Mouse (Mus musculus) G1E (cell line): ENCODE measurements around the gene Myh6. TPM values are rescaled to one million over a fixed set of nuclear protein-coding genes. Genes with fewer than 3 reads are reported as not detected.
"Not testable (repeated sequence)": the region's sequence is repeated elsewhere in the genome, so short reads cannot be mapped to it uniquely, and the experiment has no call there.

Experiments used
- ATAC-seq: 2 replicates; pipeline ENCODE4 v1.8.0; 2016; ENCODE audit warnings: mild to moderate bottlenecking; ENCODE audit not compliant: insufficient number of reproducible peaks, poor library complexity, low FRiP score, severe bottlenecking; ENCODE audit errors: extremely low read depth
- DNase-seq: peaks from one replicate; pipeline ENCODE4 v3.0.0; 2012; ENCODE audit warnings: low spot score
- H3K27me3 ChIP-seq: 2 replicates; pipeline ENCODE4 v1.6.1; 2012; ENCODE audit warnings: mild to moderate bottlenecking, low read length, inconsistent platforms; ENCODE audit not compliant: insufficient read depth
- H3K36me3 ChIP-seq: replicated peaks from 2 replicates; pipeline ENCODE3; 2012; ENCODE audit warnings: mild to moderate bottlenecking, inconsistent platforms
- H3K4me1 ChIP-seq: 2 replicates; pipeline ENCODE4 v1.6.1; 2012; ENCODE audit warnings: low read depth, low read length, inconsistent platforms, mixed read lengths; ENCODE audit not compliant: insufficient read depth
- H3K4me3 ChIP-seq: 2 replicates; pipeline ENCODE4 v1.5.1; 2012; ENCODE audit warnings: low read depth, mild to moderate bottlenecking, inconsistent platforms, low read length, moderate library complexity, mixed read lengths
- H3K9me3 ChIP-seq: replicated peaks from 2 replicates; pipeline ENCODE4 v1.6.1; 2012; ENCODE audit warnings: inconsistent platforms
- CTCF ChIP-seq: IDR thresholded peaks from 2 replicates; pipeline ENCODE4 v1.5.1; 2012; ENCODE audit warnings: low read depth, low read length, inconsistent platforms, mixed read lengths
- GATA1 ChIP-seq: IDR thresholded peaks from 2 replicates; pipeline ENCODE4 v1.6.1; 2012; ENCODE audit warnings: borderline replicate concordance, low read length, inconsistent platforms, mixed read lengths
- GATA2 ChIP-seq: IDR thresholded peaks from 2 replicates; pipeline ENCODE4 v1.6.1; 2012; ENCODE audit warnings: low read depth, low read length, inconsistent platforms, borderline replicate concordance
- POLR2AphosphoS5 ChIP-seq: IDR thresholded peaks from 2 replicates; pipeline ENCODE4 v1.6.1; 2012; ENCODE audit warnings: low read depth, low read length, inconsistent platforms; ENCODE audit not compliant: insufficient replicate concordance
- TAL1 ChIP-seq: conservative IDR thresholded peaks from 2 replicates; pipeline ENCODE4 v1.6.1; 2012; ENCODE audit warnings: low read depth, low read length, inconsistent platforms, mixed read lengths
- polyA plus RNA-seq: library from polyadenylated mRNA; stranded (reverse); fragments of >175 nt; gene quantifications from 2 replicates; pipeline ENCODE4 v1.2.3, GENCODE M21; 2012
- total RNA-seq, 2 experiments: library from RNA; stranded (forward) in 1 of 2; stranded (reverse) in 1 of 2; fragments of 200-1000 nt in 1 of 2; fragments of >200 nt in 1 of 2; fragmentation: Nextera tagmentation in 1 of 2; gene quantifications; 2 replicates each; pipeline ENCODE4 v1.2.3; 2014 to 2017

The Myh6 gene
- total and polyA plus RNA-seq, 3 experiments, result 0.18 to 0.38 TPM; not detected in 1

- TF ChIP-seq CTCF (no peak), GATA2 (no peak), TAL1 (no peak), POLR2AphosphoS5 (no peak), GATA1 (no peak)
- DNase-seq (no peak), ATAC-seq (no peak)
- peaks cover 45% of the 10 kb centered on the region for H3K27me3 ChIP-seq
- H3K9me3 ChIP-seq, result no peaks in the 10 kb centered on the region
- no peaks in the 10 kb centered on the region for H3K4me1 ChIP-seq
- no peak overlapping the region for H3K4me3 ChIP-seq
- no peaks in the 10 kb centered on the region for H3K36me3 ChIP-seq
Measured at GRCm38 (mm10) chr14:54974068-54974791, 7.5 kb upstream of the Myh6 start.

DNA sequence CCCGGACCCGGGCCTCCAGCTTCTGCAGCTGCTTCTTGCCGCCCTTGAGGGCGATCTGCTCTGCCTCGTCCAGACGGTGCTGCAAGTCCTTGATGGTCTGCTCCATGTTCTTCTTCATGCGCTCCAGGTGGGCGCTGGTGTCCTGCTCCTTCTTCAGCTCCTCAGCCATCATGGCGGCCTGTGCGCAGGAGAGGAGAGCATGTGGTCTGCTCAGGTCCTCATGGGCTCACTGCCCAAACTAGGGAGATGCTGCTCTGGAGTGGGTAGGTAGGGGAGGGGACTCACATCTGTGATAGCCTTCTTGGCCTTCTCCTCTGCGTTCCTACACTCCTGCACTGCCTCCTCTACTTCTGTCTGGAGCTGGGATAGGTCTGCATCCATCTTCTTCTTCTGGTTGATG is 6.1 kb upstream of the Myh6 start:
- H3K27me3 ChIP-seq, result peaks cover 40% of the 10 kb centered on the region
- not testable (repeated sequence) for H3K4me1 ChIP-seq, H3K9me3 ChIP-seq, H3K36me3 ChIP-seq, H3K4me3 ChIP-seq, ATAC-seq, DNase-seq

- ATAC-seq (no peak), DNase-seq (no peak)
- peaks cover 39% of the 10 kb centered on the region for H3K27me3 ChIP-seq
- H3K9me3 ChIP-seq, result no peaks in the 10 kb centered on the region
- TF ChIP-seq CTCF (no peak), TAL1 (no peak), GATA1 (no peak), GATA2 (no peak), POLR2AphosphoS5 (no peak)
- no peaks in the 10 kb centered on the region for H3K4me1 ChIP-seq
- no peaks in the 10 kb centered on the region for H3K36me3 ChIP-seq
- H3K4me3 ChIP-seq, result no peak overlapping the region
Measured at GRCm38 (mm10) chr14:54968344-54968743, 1.6 kb upstream of the Myh6 start.

GRCm38 (mm10) chr14:54967874-54968273 is 1.1 kb upstream of the Myh6 start:
- TF ChIP-seq CTCF (no peak), POLR2AphosphoS5 (no peak), GATA1 (no peak), TAL1 (no peak), GATA2 (no peak)
- H3K27me3 ChIP-seq, result peaks cover 36% of the 10 kb centered on the region
- no peak for ATAC-seq

GRCm38 (mm10) chr14:54965631-54966030 is 1.1 kb downstream of the Myh6 start:
- ATAC-seq (no peak), DNase-seq (no peak)
- TF ChIP-seq POLR2AphosphoS5 (no peak), TAL1 (no peak), CTCF (no peak), GATA2 (no peak), GATA1 (no peak)
- H3K9me3 ChIP-seq, result no peaks in the 10 kb centered on the region
- peaks cover 30% of the 10 kb centered on the region for H3K27me3 ChIP-seq
- no peaks in the 10 kb centered on the region for H3K36me3 ChIP-seq
- H3K4me3 ChIP-seq, result no peak overlapping the region
- no peaks in the 10 kb centered on the region for H3K4me1 ChIP-seq

More at GRCm38 (mm10) chr14:54967874-54968273, 1.1 kb upstream of the Myh6 start:
- no peaks in the 10 kb centered on the region for H3K4me1 ChIP-seq
- no peak for DNase-seq
- no peak overlapping the region for H3K4me3 ChIP-seq
- no peaks in the 10 kb centered on the region for H3K9me3 ChIP-seq
- H3K36me3 ChIP-seq, result no peaks in the 10 kb centered on the region

DNA sequence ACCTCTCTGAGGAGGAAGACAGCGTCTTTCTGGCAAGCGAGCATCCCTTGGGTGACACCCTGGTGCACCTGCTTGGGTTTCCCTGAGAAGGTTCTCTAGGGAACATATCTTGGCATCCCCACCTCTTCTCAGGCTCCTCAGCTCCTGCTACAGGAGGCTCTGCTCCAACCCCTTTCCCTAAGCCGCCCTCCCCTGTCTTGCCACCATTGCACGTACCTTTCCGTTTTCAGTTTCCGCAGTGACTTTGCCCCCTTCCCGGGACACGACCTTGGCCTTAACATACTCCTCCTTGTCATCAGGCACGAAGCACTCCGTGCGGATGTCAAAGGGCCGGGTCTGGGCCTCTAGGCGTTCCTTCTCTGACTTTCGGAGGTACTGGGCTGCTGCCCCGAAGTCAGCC is 1.7 kb downstream of the Myh6 start:
- Histone ChIP-seq H3K4me3 (no peak overlapping the region), H3K36me3 (no peaks in the 10 kb centered on the region), H3K27me3 (peaks cover 30% of the 10 kb centered on the region), H3K9me3 (no peaks in the 10 kb centered on the region), H3K4me1 (no peaks in the 10 kb centered on the region)
- TF ChIP-seq GATA2, result no peak
- no peak for TF ChIP-seq CTCF
- no peak for TF ChIP-seq POLR2AphosphoS5
- no peak for TF ChIP-seq TAL1
- TF ChIP-seq GATA1, result no peak
- DNase-seq (no peak), ATAC-seq (no peak)
